Mouse (Mus musculus): Measurements from ENCODE around the gene Crhr2.

Gene Crhr2

GRCm38 (mm10) chr6:55043206-55043605 lies 89.6 kb downstream of the Crhr2 start:
- no peak for DNase-seq
